Mouse (Mus musculus) CD4-positive, CD25-positive, alpha-beta regulatory T cell, adult 4 months (primary cell): ENCODE measurements around the gene Sptbn1. TPM values are rescaled to one million over a fixed set of nuclear protein-coding genes. Genes with fewer than 3 reads are reported as not detected.
"Not testable (repeated sequence)": the region's sequence is repeated elsewhere in the genome, so short reads cannot be mapped to it uniquely, and the experiment has no call there.

Experiments
- ATAC-seq: one replicate; pipeline ENCODE4 v1.8.0; 2017
- polyA plus RNA-seq, 2 experiments: library from polyadenylated mRNA; unstranded; fragments of 100-300 nt; shearing (Covaris generic); gene quantifications; one replicate each; pipeline ENCODE4 v1.2.1; 2017

The Sptbn1 gene
- polyA plus RNA-seq, 2 experiments from 2014 or later: 95.8 to 120 TPM

DNA sequence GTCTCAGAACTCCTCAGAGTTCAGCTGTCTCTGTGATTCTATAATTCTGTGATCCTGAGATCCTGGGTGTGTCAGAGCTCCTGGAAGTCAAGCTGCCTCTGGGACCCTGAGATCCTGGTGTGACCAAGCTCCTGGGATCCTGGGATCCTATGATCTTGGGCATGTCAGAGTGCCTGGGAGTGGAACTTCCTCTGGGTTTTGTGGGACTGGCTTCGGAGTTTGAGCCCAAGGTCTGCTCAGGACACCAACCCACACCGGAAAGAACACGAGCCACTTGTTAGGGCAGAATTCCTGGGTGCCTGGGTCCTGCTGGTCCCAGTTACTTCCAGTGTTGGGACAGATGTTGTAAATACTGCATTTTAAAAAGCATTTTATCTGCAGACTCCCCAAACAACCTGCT is 12.8 kb downstream of the Sptbn1 start:
- ATAC-seq: not testable (repeated sequence)

DNA sequence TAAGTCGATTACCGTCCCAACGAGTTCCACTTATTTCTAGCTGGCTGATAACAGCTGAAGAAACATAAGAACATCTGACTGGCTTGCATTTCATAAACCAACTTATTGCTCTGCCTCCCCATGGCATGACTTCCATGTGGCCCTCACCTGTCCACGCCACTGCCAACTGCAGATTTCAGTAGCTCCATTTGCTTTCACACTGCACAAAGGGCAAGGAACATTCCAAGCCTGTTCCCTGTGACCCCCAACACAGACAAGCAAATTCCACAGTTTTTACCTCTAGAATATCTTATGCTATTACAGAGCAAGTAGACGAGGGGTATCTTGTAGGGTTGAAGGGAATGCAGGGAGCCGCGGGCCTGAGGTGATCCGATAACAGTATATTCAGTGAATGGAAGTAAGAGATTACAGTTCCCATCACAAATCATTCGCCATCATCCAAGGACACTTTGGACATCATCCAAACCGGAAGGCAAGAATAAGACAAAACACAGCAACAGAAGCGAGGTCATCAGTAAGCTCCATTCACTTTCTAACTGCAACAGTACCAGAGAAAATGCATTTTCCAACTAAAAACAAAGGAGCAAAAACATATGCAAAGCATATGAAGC is 16.6 kb downstream of the Sptbn1 start:
- no peak for ATAC-seq

DNA sequence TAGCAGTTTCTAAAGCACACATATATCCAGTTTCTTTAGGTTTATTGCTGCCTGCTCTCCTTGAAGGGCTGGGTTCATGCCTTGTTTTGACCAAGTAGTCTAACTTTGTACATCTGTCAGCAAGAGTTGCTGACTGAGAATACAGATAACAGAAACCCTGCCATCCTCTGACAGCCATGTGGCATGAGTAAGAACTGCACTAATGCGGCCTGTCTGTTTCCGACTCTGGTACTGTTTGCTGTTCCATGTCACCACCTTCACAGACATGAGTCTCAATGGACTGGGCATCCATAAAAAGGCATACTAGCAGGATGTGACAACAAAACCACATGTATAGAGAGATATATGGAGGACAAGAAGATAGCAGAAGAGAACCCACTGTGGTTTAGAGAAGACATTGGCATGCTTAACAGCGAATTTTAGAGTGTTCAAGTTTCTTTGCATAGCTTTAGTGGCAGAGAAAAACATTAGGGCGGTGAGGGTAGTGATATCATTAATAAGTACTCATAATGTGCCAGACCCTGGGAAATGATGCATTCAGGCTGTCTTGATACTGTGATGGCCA is 18.4 kb downstream of the Sptbn1 start:
- no peak for ATAC-seq

DNA sequence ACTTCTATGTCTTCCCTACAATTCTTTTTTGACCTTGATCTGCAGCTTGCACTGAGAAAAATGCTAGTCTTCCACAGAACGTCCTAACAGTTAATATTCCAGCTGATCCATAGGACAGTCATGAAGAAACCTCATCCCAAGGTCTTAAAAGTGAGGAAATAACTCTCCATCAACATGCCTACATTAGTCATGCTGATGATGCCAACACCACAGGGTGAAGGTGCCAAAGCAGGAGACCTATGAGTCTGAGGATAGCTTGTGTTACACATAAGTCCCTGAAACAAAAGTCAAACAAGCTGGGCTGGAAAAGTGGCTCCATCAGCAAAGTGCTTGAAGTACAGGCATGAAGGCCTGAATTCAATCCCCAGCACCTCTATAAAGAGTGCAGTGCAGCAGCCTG is 20.9 kb downstream of the Sptbn1 start:
- no peak for ATAC-seq

DNA sequence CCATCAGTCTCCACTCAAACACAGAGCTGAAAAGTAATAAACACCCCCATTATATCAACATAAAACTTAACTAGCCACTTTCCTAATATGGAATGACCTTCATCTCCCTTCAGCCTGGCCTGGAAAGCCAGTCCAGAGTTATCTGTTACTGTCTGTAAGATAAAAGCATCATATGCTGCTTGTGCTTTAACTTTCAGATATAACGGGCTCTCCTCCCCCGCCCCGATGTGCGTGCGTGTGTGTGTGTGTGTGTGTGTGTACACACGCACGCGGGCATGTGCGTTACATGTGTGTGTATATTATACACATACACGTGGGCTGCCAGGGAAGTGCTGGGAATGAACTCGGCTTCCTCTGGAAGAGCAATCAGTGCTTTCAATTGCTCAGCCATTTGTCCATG is 21.8 kb downstream of the Sptbn1 start:
- no peak for ATAC-seq

DNA sequence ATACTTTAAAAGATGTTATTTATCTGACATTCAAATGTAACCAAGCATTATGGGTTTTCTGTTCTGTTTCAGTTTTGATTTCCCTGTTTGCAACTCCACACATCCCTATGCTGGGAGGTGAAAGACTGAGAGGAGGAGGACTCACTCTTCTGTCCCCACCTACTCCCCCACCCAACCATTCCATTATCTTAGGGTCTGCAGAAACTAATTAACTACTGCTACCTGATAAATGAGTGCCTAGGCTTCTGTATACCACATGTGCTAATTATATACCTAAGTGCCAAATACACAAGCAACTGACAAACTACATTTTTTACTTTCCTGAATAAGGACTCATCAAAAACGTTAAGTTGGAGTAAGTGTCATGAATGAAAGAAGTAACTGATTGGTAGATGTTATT is 23.8 kb downstream of the Sptbn1 start:
- ATAC-seq: no peak

DNA sequence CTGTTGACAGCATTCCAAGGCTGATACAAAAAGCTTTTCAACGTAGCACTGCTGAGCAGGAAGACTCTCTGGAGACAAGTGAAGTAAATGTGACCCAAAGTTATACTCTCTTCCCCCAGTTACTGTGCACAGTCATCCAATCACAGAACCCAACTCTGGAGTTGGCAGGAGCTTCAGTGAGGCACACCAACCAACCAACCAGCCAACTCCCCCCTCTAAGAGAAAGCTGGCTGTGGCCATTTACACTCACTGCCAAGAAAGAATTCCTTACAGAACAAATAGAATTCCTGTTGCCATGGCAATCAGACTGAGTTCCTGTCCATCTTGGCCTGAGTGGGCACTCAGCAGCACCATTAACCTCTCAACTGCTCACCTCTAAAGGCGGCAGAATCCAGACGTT is 24.4 kb downstream of the Sptbn1 start:
- no peak for ATAC-seq

DNA sequence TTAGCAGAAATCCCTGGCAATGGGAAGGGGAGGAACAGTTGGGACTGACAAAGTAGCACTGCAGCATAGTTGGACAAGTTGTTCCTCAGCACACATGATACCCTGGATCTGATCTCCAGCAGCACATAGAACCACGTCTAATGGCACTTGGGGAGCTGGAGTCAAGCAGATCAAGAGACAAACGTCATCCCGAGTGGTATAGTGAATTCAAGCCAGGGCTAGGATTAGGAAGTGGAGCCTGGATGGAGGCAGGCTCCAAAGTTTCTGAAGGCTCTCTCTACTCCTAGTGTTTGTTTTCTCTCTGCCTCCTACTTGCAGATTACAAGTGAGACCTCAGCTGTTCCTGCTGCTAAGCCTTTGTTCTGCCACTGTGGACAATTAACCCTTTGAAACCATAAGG is 27.1 kb downstream of the Sptbn1 start:
- ATAC-seq: no peak

DNA sequence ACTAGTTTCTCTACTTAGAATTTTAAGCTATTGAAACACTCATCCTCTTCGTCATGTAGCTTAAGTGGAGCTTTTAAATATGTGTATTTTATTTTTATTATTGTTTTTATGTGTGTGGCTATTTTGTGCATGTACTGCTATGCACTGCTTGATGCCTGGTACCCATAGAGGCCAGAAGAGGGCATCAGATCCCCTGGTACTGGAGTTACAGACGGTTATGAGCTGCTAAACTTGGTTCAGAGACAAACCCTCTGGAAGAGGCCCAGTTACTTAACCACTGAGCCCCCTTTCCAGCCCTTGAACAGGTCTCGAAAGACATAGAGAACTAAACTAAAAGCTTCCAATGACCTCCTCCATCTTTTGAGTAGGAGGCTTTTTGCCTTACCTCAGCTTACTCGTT is 30.0 kb downstream of the Sptbn1 start:
- ATAC-seq: no peak

DNA sequence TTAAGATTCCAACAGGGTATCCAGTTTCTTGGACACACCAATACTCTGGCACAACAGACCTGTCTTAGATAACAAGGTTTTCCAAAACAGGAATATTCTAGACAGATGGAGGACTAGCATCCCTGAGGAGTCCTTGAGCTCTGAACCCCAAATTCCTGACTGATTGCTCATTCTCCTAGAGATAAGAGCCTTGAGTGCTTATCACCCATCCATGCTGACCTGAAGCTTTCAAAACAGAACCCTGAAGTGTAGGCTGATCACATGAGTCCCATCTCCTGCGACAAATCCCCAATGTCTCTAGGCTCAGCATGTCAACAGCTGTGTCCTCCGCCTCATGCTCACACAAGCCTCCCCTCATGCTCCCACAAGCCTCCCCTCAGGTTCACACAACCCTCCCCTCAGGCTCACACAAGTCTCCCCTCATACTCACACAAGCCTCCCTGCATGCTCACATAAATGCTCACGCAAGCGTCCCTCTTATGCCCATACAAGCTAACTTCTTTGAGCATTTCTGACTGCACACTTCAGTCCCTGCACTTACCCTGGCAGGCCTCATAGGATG is 31.2 kb downstream of the Sptbn1 start:
- no peak for ATAC-seq

DNA sequence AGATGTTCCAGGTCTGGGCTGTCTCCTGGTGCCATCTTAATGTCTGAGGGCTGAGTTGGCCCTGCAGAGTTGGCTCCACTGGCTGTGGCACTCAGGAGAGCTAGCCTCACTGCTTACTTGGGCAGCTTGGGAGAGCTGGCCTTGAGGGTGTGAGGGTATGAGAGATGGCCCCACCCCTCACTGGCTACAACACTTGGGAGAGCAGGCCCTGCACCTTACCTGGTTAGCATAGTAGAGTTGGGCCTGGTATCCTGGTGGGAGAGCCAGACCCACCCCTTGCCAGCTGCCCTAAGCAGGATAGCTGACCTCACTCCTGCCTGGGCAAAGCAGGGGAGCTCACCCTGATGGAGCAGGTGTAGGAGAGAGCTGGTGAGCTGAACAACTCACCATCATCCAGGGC is 32.3 kb downstream of the Sptbn1 start:
- ATAC-seq: no peak

DNA sequence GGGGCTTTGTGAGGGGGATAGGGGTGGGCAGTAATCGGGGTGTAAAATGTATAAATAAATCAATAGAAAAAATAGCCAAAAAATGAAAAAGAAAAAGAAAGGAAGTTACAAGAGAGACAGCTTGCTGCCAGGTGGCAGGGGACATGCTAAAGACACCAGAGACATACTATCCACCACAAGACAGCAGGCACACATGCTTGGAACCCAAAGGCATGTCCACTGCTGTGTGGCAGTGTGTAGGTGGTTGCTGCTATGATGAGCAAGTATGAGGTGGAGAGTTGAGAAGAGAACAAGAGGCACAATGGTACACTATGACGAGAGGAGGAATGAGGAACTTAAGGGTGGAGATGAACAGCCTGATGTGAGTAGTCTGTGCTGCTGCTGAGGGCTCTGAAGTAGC is 32.8 kb downstream of the Sptbn1 start:
- ATAC-seq: no peak

DNA sequence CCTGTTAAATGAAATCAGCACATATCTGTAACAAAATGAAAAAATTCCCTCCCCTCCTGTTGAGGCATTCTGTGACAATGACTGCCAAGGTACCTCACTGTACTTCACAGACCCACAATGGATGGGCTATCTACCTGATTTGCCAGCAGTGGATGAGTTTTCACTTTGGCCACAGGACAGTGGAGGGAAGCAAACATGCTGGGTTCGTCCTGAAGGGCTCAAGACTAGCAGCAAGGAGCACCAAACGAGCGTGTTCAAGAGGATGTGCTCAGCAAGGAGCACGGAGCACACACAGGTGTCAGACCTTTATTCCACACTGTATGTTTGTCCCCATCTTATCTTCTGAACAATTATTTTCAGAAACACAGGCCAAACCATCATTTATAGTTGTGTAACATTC is 34.0 kb downstream of the Sptbn1 start:
- ATAC-seq: no peak

DNA sequence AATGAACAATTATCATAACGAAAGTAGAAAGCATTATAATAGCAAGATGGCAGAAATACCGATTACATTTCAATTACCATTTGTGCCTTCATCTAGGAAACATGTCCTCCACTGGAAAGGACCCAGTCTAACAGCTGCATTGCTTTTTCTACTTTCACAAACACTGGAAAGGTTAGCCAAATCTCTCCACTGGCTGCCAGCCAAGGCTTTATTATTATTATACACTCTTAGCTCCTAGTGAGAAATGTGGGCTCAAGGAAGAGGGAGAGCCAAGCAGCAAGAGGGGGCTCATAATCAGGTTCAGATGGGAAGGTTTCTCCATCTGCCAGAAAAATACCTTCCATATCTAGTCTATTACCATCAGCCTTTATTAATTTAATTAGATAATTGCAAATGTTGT is 35.9 kb downstream of the Sptbn1 start:
- ATAC-seq: no peak

DNA sequence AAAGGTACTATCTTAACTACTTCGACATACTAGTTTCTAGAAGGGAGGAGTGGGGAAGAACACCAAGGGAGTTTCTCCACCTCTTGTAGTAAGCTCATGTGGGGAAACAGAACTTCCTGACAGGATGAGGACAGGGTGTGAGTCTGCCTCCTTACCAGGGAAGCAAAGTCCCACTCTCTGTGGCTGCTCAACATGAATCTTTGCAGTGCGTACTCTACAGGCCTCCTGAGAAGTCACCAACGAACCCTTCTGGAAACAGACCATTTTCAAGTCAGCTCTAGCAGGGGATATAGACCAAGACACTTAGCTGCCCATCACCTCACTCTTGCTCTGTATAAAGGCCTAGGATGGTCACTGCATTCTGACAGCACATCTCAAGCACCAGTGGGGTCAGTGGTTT is 36.6 kb downstream of the Sptbn1 start:
- no peak for ATAC-seq

DNA sequence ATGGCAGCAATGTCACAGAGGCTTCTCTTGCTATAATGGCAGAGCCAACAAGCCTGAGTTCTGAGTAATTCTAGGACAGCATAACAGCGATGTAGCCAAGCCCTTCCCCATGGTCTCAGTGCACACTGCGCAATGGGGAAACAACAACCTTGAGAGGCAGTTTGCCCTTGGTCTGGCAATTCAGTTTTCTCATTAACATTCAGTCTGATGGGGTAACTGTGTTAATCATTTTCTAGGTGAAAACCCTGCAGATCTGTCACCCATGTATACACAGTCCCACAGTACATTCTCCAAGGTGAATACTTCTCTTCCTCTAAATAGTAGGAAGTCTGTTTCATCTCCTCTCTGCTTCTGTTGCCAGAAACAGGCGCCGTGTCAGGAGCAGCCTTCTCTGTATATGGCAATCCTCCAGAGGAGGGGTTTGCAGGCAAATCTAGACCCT is 37.6 kb downstream of the Sptbn1 start:
- ATAC-seq: no peak

DNA sequence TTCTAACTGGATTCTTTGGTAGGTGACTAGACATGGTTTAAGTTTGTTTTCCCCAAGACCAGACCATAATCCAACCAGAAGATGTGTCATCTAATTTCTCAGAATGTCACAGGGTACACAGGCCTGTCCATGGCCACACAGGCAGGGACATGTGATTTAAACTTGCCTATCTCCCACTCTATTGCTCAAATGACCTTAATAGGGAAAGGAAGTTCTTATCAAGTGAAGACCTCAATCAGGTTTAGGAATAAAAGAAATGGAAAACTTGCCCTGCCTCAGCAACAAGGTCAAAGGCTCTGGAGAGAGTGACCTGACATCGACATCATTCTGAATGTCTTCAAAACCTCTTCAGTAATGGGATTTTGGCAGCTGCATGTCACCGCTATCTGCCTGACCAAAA is 41.2 kb downstream of the Sptbn1 start:
- no peak for ATAC-seq

DNA sequence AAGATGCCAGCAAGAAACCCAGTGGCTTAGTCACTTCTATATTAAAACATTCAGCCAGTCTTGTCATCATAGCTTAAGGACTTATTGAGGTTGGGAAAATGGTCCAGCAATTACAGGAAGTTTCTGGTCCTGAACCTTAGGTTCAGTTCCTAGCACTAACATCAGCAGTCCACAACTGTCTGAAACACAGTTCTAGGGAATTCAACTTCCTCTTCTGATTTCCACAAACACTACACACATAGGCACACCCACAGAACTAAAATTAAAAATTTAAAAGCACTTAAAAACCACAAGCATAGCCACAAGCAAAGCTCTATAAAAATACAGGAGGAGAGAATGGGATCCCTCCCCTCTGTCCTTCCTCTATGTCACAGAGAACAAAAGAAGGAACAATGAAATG is 43.4 kb downstream of the Sptbn1 start:
- ATAC-seq: no peak

DNA sequence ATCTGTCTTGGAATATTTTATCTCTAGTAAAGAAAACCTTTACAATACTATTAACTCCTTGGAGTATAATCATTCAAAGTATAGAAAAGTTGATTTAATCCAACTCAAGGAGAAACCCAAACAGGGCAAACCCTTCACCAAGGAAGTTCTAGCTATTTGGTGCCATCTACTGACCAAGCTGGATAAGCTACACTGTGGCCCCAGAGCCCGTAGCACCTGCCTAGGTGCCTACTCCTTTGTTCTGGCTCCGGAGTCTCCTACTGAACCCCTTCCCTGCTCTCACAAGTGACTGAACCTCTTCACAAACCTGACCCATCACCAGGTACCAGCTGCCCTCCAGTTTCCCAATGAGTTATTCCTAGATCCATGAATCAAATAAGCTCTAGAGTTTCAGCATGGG is 45.3 kb downstream of the Sptbn1 start:
- ATAC-seq: peak; percentile 90

DNA sequence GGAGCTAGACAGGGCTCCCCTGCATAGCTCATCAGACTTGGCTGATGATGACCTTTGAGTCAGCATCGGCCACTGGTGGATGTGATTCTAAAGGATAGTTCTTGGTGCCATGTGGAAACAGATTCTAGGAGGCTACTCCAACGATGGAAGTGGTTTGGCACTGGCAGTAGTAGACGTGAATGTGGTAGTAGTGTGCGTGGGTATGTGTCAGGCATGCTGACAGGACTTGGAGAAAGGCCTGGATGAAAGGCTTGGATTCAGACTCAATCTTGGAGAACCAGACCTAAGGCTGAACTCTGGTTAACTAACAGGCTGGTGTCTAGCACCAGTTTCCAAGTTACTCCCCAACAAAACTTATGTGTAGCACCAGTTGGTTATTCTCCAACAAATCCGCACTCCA is 46.9 kb downstream of the Sptbn1 start:
- no peak for ATAC-seq

DNA sequence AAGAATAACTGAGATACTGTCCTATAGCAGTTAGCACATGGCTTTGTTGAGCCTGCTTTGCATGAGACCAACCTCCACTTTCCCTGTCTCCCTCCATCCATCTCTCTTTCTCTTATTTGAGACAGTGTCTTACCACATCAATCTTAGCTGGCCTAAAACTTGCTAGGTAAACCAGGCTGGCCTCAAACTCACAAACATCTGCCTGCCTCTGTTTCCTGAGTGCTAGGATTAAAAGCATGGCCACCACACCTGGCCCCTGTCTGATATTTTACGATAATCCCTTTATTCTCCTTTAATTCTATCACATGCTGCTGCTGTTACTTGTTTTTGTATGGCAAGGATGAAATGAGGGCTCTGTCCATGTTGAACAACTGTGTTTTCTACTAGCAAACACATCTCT is 49.6 kb downstream of the Sptbn1 start:
- ATAC-seq: no peak

DNA sequence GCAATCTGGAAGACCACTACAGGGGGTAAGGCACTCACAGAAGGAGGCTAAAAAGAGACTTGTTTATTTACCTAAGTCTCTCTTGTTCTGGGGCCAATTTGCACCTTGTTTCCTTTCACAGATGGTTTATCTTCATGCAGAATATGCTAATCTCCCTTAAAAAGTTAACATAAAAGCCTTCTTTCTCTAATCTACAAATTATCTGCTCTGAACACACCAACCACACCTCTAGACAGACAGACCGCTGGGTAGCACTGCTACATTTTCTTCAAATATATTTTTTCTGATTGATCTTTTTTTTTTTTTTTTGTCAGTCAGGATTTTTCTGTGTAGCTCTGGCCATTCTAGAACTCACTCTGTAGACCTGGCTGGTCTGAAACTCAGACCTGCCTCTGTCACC is 50.5 kb downstream of the Sptbn1 start:
- peak; percentile 58 for ATAC-seq

DNA sequence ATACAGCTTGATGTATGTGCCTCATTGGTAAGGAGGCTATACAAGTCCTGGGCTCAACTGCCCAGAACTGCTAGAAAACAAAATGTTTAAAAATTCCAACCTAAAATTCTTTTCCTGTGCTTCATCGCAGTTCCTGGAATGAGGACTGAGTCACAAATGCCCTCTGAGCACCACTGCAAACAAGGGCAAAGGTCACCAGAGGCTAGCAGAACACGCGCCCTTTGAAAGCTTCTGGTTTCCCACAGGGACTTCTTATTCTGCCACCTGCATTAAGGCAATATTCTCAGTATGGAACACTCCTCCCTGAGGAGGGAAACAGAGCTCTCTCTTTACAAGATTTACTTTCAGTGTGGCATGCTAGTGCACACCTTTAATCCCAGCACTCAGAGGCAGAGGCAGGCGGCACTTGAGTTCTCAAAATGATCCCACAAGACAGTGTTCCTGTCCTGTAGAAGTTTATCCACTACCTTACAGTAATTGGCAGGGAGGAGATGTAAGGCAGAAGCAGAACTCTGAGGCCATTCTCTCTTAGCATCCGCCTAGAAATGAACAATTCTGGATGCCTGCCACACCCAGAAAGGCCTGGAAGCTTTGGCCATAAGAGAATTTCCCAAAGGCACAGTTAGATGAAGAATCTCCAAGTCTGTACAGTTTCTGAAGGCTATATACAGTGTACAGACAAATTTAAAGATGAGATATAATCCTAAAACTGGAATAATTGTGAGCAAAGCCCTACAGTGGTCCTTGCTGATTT is 56.1 kb downstream of the Sptbn1 start:
- no peak for ATAC-seq

DNA sequence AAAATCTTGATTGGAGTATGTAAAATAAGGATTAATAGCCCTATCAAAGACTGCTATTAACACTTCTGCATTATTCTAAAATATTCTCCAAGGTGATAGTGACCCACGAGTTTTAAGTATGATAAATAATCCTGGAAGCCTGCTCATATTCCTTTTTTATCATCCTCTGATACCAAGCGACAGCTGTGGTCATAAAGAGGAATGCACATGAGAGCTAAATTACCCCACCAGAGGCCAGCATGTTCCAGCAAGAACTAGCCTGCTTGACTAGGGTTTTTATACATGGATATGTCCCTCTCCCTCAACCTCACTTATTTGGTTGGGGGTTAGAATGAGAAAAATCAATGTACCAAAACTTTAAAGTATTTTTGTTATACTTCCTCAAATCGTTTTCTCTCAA is 56.8 kb downstream of the Sptbn1 start:
- no peak for ATAC-seq
